ENCODE assay signal across 8 mouse cellular contexts in the genomic region with DNA sequence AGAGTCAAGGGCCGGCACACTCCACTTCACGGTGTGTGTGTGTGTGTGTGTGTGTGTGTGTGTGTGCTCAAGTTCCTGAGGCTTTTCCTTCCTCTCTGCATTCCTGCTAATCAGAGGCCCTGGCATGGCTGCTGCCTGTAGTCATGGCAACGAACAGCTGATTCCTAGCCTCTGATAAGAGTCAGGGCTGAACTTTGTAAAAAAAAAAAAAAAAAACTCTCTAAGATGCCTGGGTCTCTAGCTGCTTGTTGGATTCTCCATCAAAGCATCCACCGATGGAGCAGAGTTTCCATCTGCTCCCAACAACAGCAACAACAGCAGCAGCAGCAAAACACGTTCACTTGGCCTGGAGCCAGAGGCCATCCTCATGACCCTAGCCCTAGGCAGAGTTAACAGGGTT.
DNase-seq lines count a peak whose midpoint lies in the region; ATAC-seq lines count a peak whose summit lies in the region.
"Had no signal": no experiment of that assay in that cellular context is flagged by ENCODE, and none has a peak within 500 bp of the region (broad histone marks: within the 10 kb centered on the region; RNA-seq: fewer than 3 reads in every experiment).

No protein-coding gene starts in this region.

- H3K36me3 ChIP-seq in forebrain, embryonic 16.5 days (ENCODE audit: control insufficient read depth, insufficient read depth): no peaks in the 10 kb centered on the region
- H3K36me3 ChIP-seq: liver, embryonic 13.5 days had no signal

- no peak overlapping the region for H3K4me2 ChIP-seq in forebrain, embryonic 16.5 days (ENCODE audit: low read length)
- H3K4me2 ChIP-seq: liver, embryonic 13.5 days had no signal

- DNase-seq in kidney, adult 18-20 months: peak; percentile 42
- DNase-seq in lung, postnatal 25 days (ENCODE audit: low spot score): peak; percentile 49
- no peak for DNase-seq in cerebellum, adult 11-12 months
- DNase-seq in cerebellum, postnatal 4 days (ENCODE audit: low spot score in 2 of 2): no peak
- DNase-seq: liver, embryonic 13.5 days had no signal

- peak; percentile 89 for ATAC-seq in common myeloid progenitor, adult 5-6 weeks (replicated peaks; ENCODE audit: low read depth, poor library complexity, severe bottlenecking)
- peak; percentile 80 for ATAC-seq in forebrain, embryonic 16.5 days
- no peak for ATAC-seq in monocyte, adult 5-6 weeks (replicated peaks; ENCODE audit: insufficient number of reproducible peaks, low FRiP score, low TSS enrichment, poor library complexity, severe bottlenecking)

- H3K4me3 ChIP-seq in forebrain, embryonic 16.5 days (replicated peaks; ENCODE audit: low read length): no peak overlapping the region
- H3K4me3 ChIP-seq: liver, embryonic 13.5 days had no signal

- no peaks in the 10 kb centered on the region for H3K9me3 ChIP-seq in forebrain, embryonic 16.5 days (ENCODE audit: control insufficient read depth, low read length)
- H3K9me3 ChIP-seq: liver, embryonic 13.5 days had no signal

- peak overlapping the region; percentile 38; the same call in 1 of the 2 replicates for H3K27ac ChIP-seq in forebrain, embryonic 16.5 days (ENCODE audit: low read length)
- H3K27ac ChIP-seq: liver, embryonic 13.5 days had no signal

- H3K27me3 ChIP-seq in forebrain, embryonic 16.5 days (replicated peaks; ENCODE audit: control insufficient read depth, insufficient read depth, low read length): no peaks in the 10 kb centered on the region
- H3K27me3 ChIP-seq: liver, embryonic 13.5 days had no signal

- peaks cover 10% of the 10 kb centered on the region for H3K4me1 ChIP-seq in forebrain, embryonic 16.5 days (replicated peaks; ENCODE audit: control insufficient read depth, insufficient read depth, low read length)
- H3K4me1 ChIP-seq: liver, embryonic 13.5 days had no signal

- 19% methylated on average over 5 of the region's 5 CpGs for WGBS in forebrain, embryonic 16.5 days

- H3K9ac ChIP-seq in forebrain, embryonic 16.5 days (replicated peaks; ENCODE audit: low read depth, low read length): no peak overlapping the region
- H3K9ac ChIP-seq: liver, embryonic 13.5 days had no signal

Comparison
In these comparisons a context has a peak if more than half of its experiments do, and no peak if none do; other contexts are left out.
1. DNase-seq: peak in kidney, adult 18-20 months (single experiment) and lung, postnatal 25 days (single experiment); none in cerebellum, adult 11-12 months (single experiment) and cerebellum, postnatal 4 days (0 of 2).